In genomic region chr15:75266626-75267025, GRCm38 (mm10) we compare ENCODE assay signal across 24 mouse cellular contexts. TPM values are rescaled to one million over a fixed set of nuclear protein-coding genes. Genes with fewer than 3 reads are reported as not detected.
"Had no signal": no experiment of that assay in that cellular context is flagged by ENCODE, and none has a peak within 500 bp of the region (broad histone marks: within the 10 kb centered on the region; RNA-seq: fewer than 3 reads in every experiment).

No protein-coding gene starts in this region.

- H3K27ac ChIP-seq: neural tube, embryonic 13.5 days; neural tube, embryonic 15.5 days; stomach, embryonic 15.5 days; stomach, postnatal 0 days had no signal

- H3K4me2 ChIP-seq: neural tube, embryonic 13.5 days; neural tube, embryonic 15.5 days; stomach, embryonic 15.5 days had no signal

- DNase-seq: retina, postnatal 1 day; right cerebral cortex, adult 18-20 months; right cerebral cortex, postnatal 14 days; right cerebral cortex, postnatal 25 days; right cerebral cortex, postnatal 4 days; spleen, adult 18-20 months; thymus, adult 18-20 months; thymus, adult 2 months; thymus, postnatal 14 days; thymus, postnatal 25 days; thymus, postnatal 36 days; thymus, postnatal 4 days had no signal

- H3K36me3 ChIP-seq: neural tube, embryonic 13.5 days; neural tube, embryonic 15.5 days; stomach, embryonic 15.5 days had no signal

- H3K4me3 ChIP-seq: neural tube, embryonic 13.5 days; neural tube, embryonic 15.5 days; stomach, embryonic 15.5 days had no signal

- H3K9me3 ChIP-seq: neural tube, embryonic 13.5 days; neural tube, embryonic 15.5 days; stomach, embryonic 15.5 days had no signal

- H3K4me1 ChIP-seq: neural tube, embryonic 13.5 days; neural tube, embryonic 15.5 days; stomach, embryonic 15.5 days had no signal

- H3K9ac ChIP-seq: neural tube, embryonic 13.5 days; neural tube, embryonic 15.5 days; stomach, embryonic 15.5 days had no signal

- H3K27me3 ChIP-seq: neural tube, embryonic 13.5 days; neural tube, embryonic 15.5 days; stomach, embryonic 15.5 days had no signal

RNA-seq across cellular contexts. Expression of gene Ly6f, which starts 1.6 kb away (rescaled TPM):
- polyA plus RNA-seq: neural tube, embryonic 13.5 days; neural tube, embryonic 14.5 days; neural tube, embryonic 15.5 days; small intestine, adult 2 months; spleen, adult 2 months; stomach, embryonic 14.5 days; stomach, embryonic 15.5 days; stomach, embryonic 16.5 days; stomach, postnatal 0 days; testis, adult 2 months; thymus, adult 2 months; urinary bladder, adult 2 months had no signal

RNA-seq across cellular contexts. Expression of gene BC025446, which starts 50.5 kb away (rescaled TPM):
- polyA plus RNA-seq: neural tube, embryonic 13.5 days; neural tube, embryonic 14.5 days; neural tube, embryonic 15.5 days; spleen, adult 2 months; testis, adult 2 months; thymus, postnatal 0 days had no signal
